Comparison of ENCODE assay signal across 9 mouse cellular contexts in the genomic region with DNA sequence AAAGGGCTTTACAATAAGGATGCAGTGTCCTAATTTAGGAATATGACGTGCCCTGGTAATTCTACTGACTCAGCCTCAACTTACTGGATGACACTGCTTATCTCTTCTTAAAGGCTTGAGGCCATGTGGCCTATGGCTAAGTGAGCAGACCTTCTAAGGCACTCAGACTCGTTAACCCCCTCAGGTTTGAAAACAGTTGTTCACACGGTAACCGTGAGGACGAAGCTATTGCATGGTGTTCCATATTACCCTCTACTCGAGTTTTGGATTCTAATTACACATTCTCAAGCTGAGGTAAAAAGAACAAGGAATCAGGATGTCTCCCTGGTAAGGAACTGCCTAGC. TPM values are rescaled to one million over a fixed set of nuclear protein-coding genes. Genes with fewer than 3 reads are reported as not detected.
A peak's percentile ranks its signal among the peaks of the same experiment; 100 is the strongest.
DNase-seq lines count a peak whose midpoint lies in the region; ATAC-seq and TF ChIP-seq lines count a peak whose summit lies in the region.
"Had no signal": no experiment of that assay in that cellular context is flagged by ENCODE, and none has a peak within 500 bp of the region (broad histone marks: within the 10 kb centered on the region; RNA-seq: fewer than 3 reads in every experiment).

No protein-coding gene starts in this region.

- no peaks in the 10 kb centered on the region for H3K36me3 ChIP-seq in heart, embryonic 11.5 days (ENCODE audit: control insufficient read depth, insufficient read depth, low read length)
- H3K36me3 ChIP-seq in E14TG2a.4 (ENCODE audit: insufficient read depth, low read length), result peaks cover 34% of the 10 kb centered on the region
- H3K36me3 ChIP-seq in forebrain, embryonic 12.5 days (replicated peaks), result peaks cover 3% of the 10 kb centered on the region; the same call in 1 of the 2 replicates
- peaks cover 14% of the 10 kb centered on the region for H3K36me3 ChIP-seq in liver, embryonic 12.5 days

- H3K9me3 ChIP-seq in heart, embryonic 11.5 days (replicated peaks; ENCODE audit: control insufficient read depth, low read length), result no peaks in the 10 kb centered on the region
- H3K9me3 ChIP-seq in E14TG2a.4 (ENCODE audit: low read length), result no peaks in the 10 kb centered on the region
- H3K9me3 ChIP-seq in forebrain, embryonic 12.5 days, result no peaks in the 10 kb centered on the region
- H3K9me3 ChIP-seq in liver, embryonic 12.5 days (replicated peaks), result no peaks in the 10 kb centered on the region

- H3K27ac ChIP-seq in heart, embryonic 11.5 days (ENCODE audit: low read depth, low read length), result peak overlapping the region; percentile 96; the same call in 1 of the 2 replicates
- H3K27ac ChIP-seq in forebrain, embryonic 12.5 days, result peak overlapping the region; percentile 98
- peak overlapping the region; percentile 98 for H3K27ac ChIP-seq in liver, embryonic 12.5 days

- TF ChIP-seq CTCF in E14TG2a.4 (conservative IDR thresholded peaks at IDR 0.05; ENCODE audit: low read length), result no peak

- no peaks in the 10 kb centered on the region for H3K27me3 ChIP-seq in heart, embryonic 11.5 days (ENCODE audit: control insufficient read depth, insufficient read depth, low read length)
- H3K27me3 ChIP-seq in E14TG2a.4 (ENCODE audit: insufficient read depth, low read length), result no peaks in the 10 kb centered on the region
- no peaks in the 10 kb centered on the region for H3K27me3 ChIP-seq in forebrain, embryonic 12.5 days
- peaks cover 5% of the 10 kb centered on the region; the same call in 1 of the 2 replicates for H3K27me3 ChIP-seq in liver, embryonic 12.5 days (replicated peaks)

- H3K4me1 ChIP-seq in heart, embryonic 11.5 days (ENCODE audit: control insufficient read depth, insufficient read depth, low read length), result peaks cover 16% of the 10 kb centered on the region
- H3K4me1 ChIP-seq in E14TG2a.4 (replicated peaks; ENCODE audit: low read depth, low read length), result peaks cover 31% of the 10 kb centered on the region
- peaks cover 24% of the 10 kb centered on the region for H3K4me1 ChIP-seq in forebrain, embryonic 12.5 days
- peaks cover 26% of the 10 kb centered on the region for H3K4me1 ChIP-seq in liver, embryonic 12.5 days

- no peak for ATAC-seq in heart, embryonic 11.5 days (replicated peaks; ENCODE audit: insufficient number of reproducible peaks, low FRiP score, low TSS enrichment)
- peak; percentile 51 for ATAC-seq in forebrain, embryonic 12.5 days (ENCODE audit: low FRiP score)
- ATAC-seq in liver, embryonic 12.5 days, result peak; percentile 46

- H3K4me2 ChIP-seq in heart, embryonic 11.5 days, result peak overlapping the region; percentile 93
- H3K4me2 ChIP-seq in forebrain, embryonic 12.5 days, result peak overlapping the region; percentile 79
- peak overlapping the region; percentile 75 for H3K4me2 ChIP-seq in liver, embryonic 12.5 days

- peak overlapping the region; percentile 92 for H3K4me3 ChIP-seq in heart, embryonic 11.5 days (ENCODE audit: low read depth, low read length)
- H3K4me3 ChIP-seq in E14TG2a.4 (replicated peaks; ENCODE audit: low read length), result peak overlapping the region; percentile 97
- H3K4me3 ChIP-seq in forebrain, embryonic 12.5 days (replicated peaks), result peak overlapping the region; percentile 80
- H3K4me3 ChIP-seq in liver, embryonic 12.5 days, result peak overlapping the region; percentile 90

- 17% methylated on average over 6 of the region's 6 CpGs for WGBS in heart, embryonic 11.5 days (ENCODE audit: insufficient replicate concordance)
- whole genome bisulfite sequencing in forebrain, embryonic 12.5 days, result 15% methylated on average over 6 of the region's 6 CpGs
- 11% methylated on average over 6 of the region's 6 CpGs for WGBS in liver, embryonic 12.5 days (ENCODE audit: insufficient replicate concordance)

- intact Hi-C loops in heart, postnatal 25 days (cut with DNase I), result loop anchor here (1.0 to 5.0 kb wide), 2 partner anchors 122 to 282 kb away; partner anchors contain the start of gene Rps6
- intact Hi-C loops in left cerebral cortex, postnatal 10 days (cut with DNase I), result loop anchor here (5.0 kb wide), 2 partner anchors 37 to 122 kb away; partner anchors contain the start of gene Haus6

- peak overlapping the region; percentile 97 for H3K9ac ChIP-seq in heart, embryonic 11.5 days (ENCODE audit: low read depth, low read length)
- peak overlapping the region; percentile 92 for H3K9ac ChIP-seq in forebrain, embryonic 12.5 days
- peak overlapping the region; percentile 95 for H3K9ac ChIP-seq in liver, embryonic 12.5 days

- DNase-seq in heart, postnatal 25 days (ENCODE audit: low spot score), result no peak
- DNase-seq in adrenal gland, adult 18-20 months (ENCODE audit: low spot score in 2 of 2), result no peak
- no peak for DNase-seq in cerebellum, postnatal 36 days
- no peak for DNase-seq in left cerebral cortex, postnatal 10 days (ENCODE audit: extremely low spot score in 1 of 2, low spot score in 2 of 2)

RNA-seq across cellular contexts. Expression of gene Rraga, which starts 0.6 kb away (rescaled TPM):
- polyA plus RNA-seq in heart, embryonic 11.5 days (2014; fragmentation: Nextera tagmentation; extraction: Ambion mirVana), result 64.2 and 86.9 TPM in 2 replicates
- 10 to 100 TPM; 56.3 to 61.1 TPM for total RNA-seq in heart, postnatal 25 days (2021)
- 81.3 and 85.2 TPM in 2 replicates for polyA plus RNA-seq in forebrain, embryonic 12.5 days (2016; fragmentation: Nextera tagmentation; extraction: Ambion mirVana)
- polyA plus RNA-seq in liver, embryonic 12.5 days (2016; fragmentation: Nextera tagmentation; extraction: Ambion mirVana), result 29.6 and 30.7 TPM in 2 replicates
- 10 to 100 TPM; 96.4 to 99.1 TPM for total RNA-seq in adrenal gland, adult 18-20 months (2021)
- 100 to 1,000 TPM; 152 to 158 TPM for total RNA-seq in left cerebral cortex, postnatal 10 days (2021)

RNA-seq across cellular contexts. Expression of gene Saxo1, which starts 16.8 kb away (rescaled TPM):
- polyA plus RNA-seq in heart, embryonic 11.5 days (2014; fragmentation: Nextera tagmentation; extraction: Ambion mirVana), result not detected in 2 replicates
- total RNA-seq in heart, postnatal 25 days (2021), result not detected
- not detected in 2 replicates for polyA plus RNA-seq in forebrain, embryonic 12.5 days (2016; fragmentation: Nextera tagmentation; extraction: Ambion mirVana)
- not detected in 2 replicates for polyA plus RNA-seq in liver, embryonic 12.5 days (2016; fragmentation: Nextera tagmentation; extraction: Ambion mirVana)
- not detected for total RNA-seq in adrenal gland, adult 18-20 months (2021)
- under 1 TPM in 1 of 2 experiments, not detected in 1; 0.45 TPM for total RNA-seq in left cerebral cortex, postnatal 10 days (2021)
- total RNA-seq: left cerebral cortex, postnatal 14 days had no signal

RNA-seq across cellular contexts. Expression of gene Haus6, which starts 36.9 kb away (rescaled TPM):
- 15.5 and 16.2 TPM in 2 replicates for polyA plus RNA-seq in heart, embryonic 11.5 days (2014; fragmentation: Nextera tagmentation; extraction: Ambion mirVana)
- 1 to 10 TPM; 3.8 to 4.2 TPM for total RNA-seq in heart, postnatal 25 days (2021)
- 26.4 and 27.4 TPM in 2 replicates for polyA plus RNA-seq in forebrain, embryonic 12.5 days (2016; fragmentation: Nextera tagmentation; extraction: Ambion mirVana)
- 20.4 and 21.2 TPM in 2 replicates for polyA plus RNA-seq in liver, embryonic 12.5 days (2016; fragmentation: Nextera tagmentation; extraction: Ambion mirVana)
- total RNA-seq in adrenal gland, adult 18-20 months (2021), result 1 to 10 TPM; 5.7 to 5.9 TPM
- 1 to 10 TPM; 8.3 TPM for total RNA-seq in left cerebral cortex, postnatal 10 days (2021)
